Mouse (Mus musculus) MEL (cell line): ENCODE data around the gene Gm15557. TPM values are rescaled to one million over a fixed set of nuclear protein-coding genes. Genes with fewer than 3 reads are reported as not detected.

Experiments
- DNase-seq: peaks from one replicate; pipeline ENCODE4 v3.0.0; 2011; ENCODE audit warnings: low read depth, low spot score
- H3K27ac ChIP-seq: 2 replicates; pipeline ENCODE4 v1.5.1; 2012; ENCODE audit warnings: low read depth, mild to moderate bottlenecking, control low read depth, low read length, moderate library complexity; ENCODE audit not compliant: control insufficient read depth
- H3K27me3 ChIP-seq, 2 experiments: fragments of 150-350 bp in 1 of 2; sonication (generic) in 1 of 2; 2 replicates each; pipeline ENCODE4 v1.6.1; 2012; ENCODE audit warnings: low read length in 2 of 2, mild to moderate bottlenecking in 2 of 2, improper control_type of control experiment in 1 of 2, moderate library complexity in 1 of 2; ENCODE audit not compliant: insufficient read depth in 2 of 2, control insufficient read depth in 1 of 2
- H3K36me3 ChIP-seq, 2 experiments: 2 replicates each; pipeline ENCODE4 v1.6.1; 2012 to 2014; ENCODE audit warnings: low read length in 2 of 2, improper control_type of control experiment in 1 of 2, inconsistent platforms in 1 of 2, mild to moderate bottlenecking in 1 of 2; ENCODE audit not compliant: insufficient read depth in 2 of 2, control insufficient read depth in 1 of 2
- H3K4me1 ChIP-seq, 2 experiments: fragments of 150-350 bp in 1 of 2; sonication (generic) in 1 of 2; 2 replicates each; pipeline ENCODE4 v1.6.1; 2012; ENCODE audit warnings: low read length in 2 of 2, improper control_type of control experiment in 1 of 2, mild to moderate bottlenecking in 1 of 2; ENCODE audit not compliant: insufficient read depth in 2 of 2, control insufficient read depth in 1 of 2
- H3K4me3 ChIP-seq, 2 experiments: fragments of 150-350 bp in 1 of 2; sonication (generic) in 1 of 2; 2 replicates each; pipeline ENCODE4 v1.5.1; 2012; ENCODE audit warnings: low read depth in 2 of 2, low read length in 2 of 2, mild to moderate bottlenecking in 2 of 2, moderate library complexity in 2 of 2, control low read depth in 1 of 2, improper control_type of control experiment in 1 of 2; ENCODE audit not compliant: control insufficient read depth in 1 of 2, insufficient read depth in 1 of 2
- H3K79me2 ChIP-seq: 2 replicates; pipeline ENCODE4 v1.6.1; 2012; ENCODE audit warnings: mild to moderate bottlenecking, low read length, moderate library complexity; ENCODE audit not compliant: control insufficient read depth, poor library complexity, insufficient read depth
- H3K9ac ChIP-seq: 2 replicates; pipeline ENCODE4 v1.6.1; 2012; ENCODE audit warnings: low read depth, mild to moderate bottlenecking, control low read depth, low read length, moderate library complexity; ENCODE audit not compliant: control insufficient read depth, poor library complexity, severe bottlenecking
- H3K9me3 ChIP-seq: fragments of 150-350 bp; sonication (generic); replicated peaks from 2 replicates; pipeline ENCODE4 v1.6.1; 2012; ENCODE audit warnings: mild to moderate bottlenecking, low read length, improper control_type of control experiment, moderate library complexity; ENCODE audit not compliant: insufficient read depth
- BHLHE40 ChIP-seq: IDR thresholded peaks from 2 replicates; pipeline ENCODE4 v1.6.1; 2012; ENCODE audit warnings: low read depth, mild to moderate bottlenecking, inconsistent platforms, low read length, improper control_type of control experiment, borderline replicate concordance
- CHD1 ChIP-seq: IDR thresholded peaks from 2 replicates; pipeline ENCODE4 v1.6.1; 2012; ENCODE audit warnings: low read depth, mild to moderate bottlenecking, inconsistent platforms, low read length, improper control_type of control experiment
- CHD2 ChIP-seq: IDR thresholded peaks from 2 replicates; pipeline ENCODE4 v1.6.1; 2011; ENCODE audit warnings: low read length, improper control_type of control experiment
- E2F4 ChIP-seq: IDR thresholded peaks from 2 replicates; pipeline ENCODE4 v1.6.1; 2011; ENCODE audit warnings: low read depth, low read length, improper control_type of control experiment, borderline replicate concordance
- ELF1 ChIP-seq: IDR thresholded peaks from 2 replicates; pipeline ENCODE4 v1.6.1; 2014; ENCODE audit warnings: low read depth, mild to moderate bottlenecking, inconsistent platforms, low read length, improper control_type of control experiment, moderate library complexity
- EP300 ChIP-seq, 2 experiments: IDR thresholded peaks; 2 replicates each; pipeline ENCODE4 v1.6.1; 2011; ENCODE audit warnings: improper control_type of control experiment in 2 of 2, low read length in 2 of 2, low read depth in 1 of 2, mild to moderate bottlenecking in 1 of 2
- ETS1 ChIP-seq: IDR thresholded peaks from 2 replicates; pipeline ENCODE4 v1.6.1; 2012; ENCODE audit warnings: low read depth, mild to moderate bottlenecking, inconsistent platforms, low read length, improper control_type of control experiment, moderate library complexity
- GATA1 ChIP-seq: IDR thresholded peaks from 2 replicates; pipeline ENCODE4 v1.6.1; 2011; ENCODE audit warnings: low read depth, low read length, improper control_type of control experiment
- HCFC1 ChIP-seq: IDR thresholded peaks from 2 replicates; pipeline ENCODE4 v1.6.1; 2012; ENCODE audit warnings: low read depth, mild to moderate bottlenecking, inconsistent platforms, low read length, improper control_type of control experiment, moderate library complexity
- JUND ChIP-seq: IDR thresholded peaks from 2 replicates; pipeline ENCODE4 v1.6.1; 2011; ENCODE audit warnings: low read depth, mild to moderate bottlenecking, improper control_type of control experiment, low read length
- KAT2A ChIP-seq: conservative IDR thresholded peaks from 2 replicates; pipeline ENCODE4 v1.6.1; 2012; ENCODE audit warnings: low read depth, low read length, improper control_type of control experiment, inconsistent platforms
- MAFK ChIP-seq: IDR thresholded peaks from 2 replicates; pipeline ENCODE4 v1.6.1; 2011; ENCODE audit warnings: low read depth, mild to moderate bottlenecking, low read length, improper control_type of control experiment, borderline replicate concordance
- MAX ChIP-seq: IDR thresholded peaks from 2 replicates; pipeline ENCODE4 v1.6.1; 2011; ENCODE audit warnings: low read length, improper control_type of control experiment
- MAZ ChIP-seq: IDR thresholded peaks from 2 replicates; pipeline ENCODE4 v1.6.1; 2012; ENCODE audit warnings: low read depth, mild to moderate bottlenecking, inconsistent platforms, low read length, improper control_type of control experiment
- MEF2A ChIP-seq: IDR thresholded peaks from 2 replicates; pipeline ENCODE4 v1.6.1; 2014; ENCODE audit warnings: low read depth, mild to moderate bottlenecking, inconsistent platforms, low read length, improper control_type of control experiment; ENCODE audit not compliant: poor library complexity, insufficient replicate concordance, severe bottlenecking; ENCODE audit errors: extremely low read depth
- MYB ChIP-seq: IDR thresholded peaks from 2 replicates; pipeline ENCODE4 v1.6.1; 2011; ENCODE audit warnings: mild to moderate bottlenecking, low read depth, low read length, improper control_type of control experiment
- MYC ChIP-seq: IDR thresholded peaks from 2 replicates; pipeline ENCODE4 v1.6.1; 2011; ENCODE audit warnings: low read depth, mild to moderate bottlenecking, low read length, improper control_type of control experiment, moderate library complexity
- NELFE ChIP-seq: IDR thresholded peaks from 2 replicates; pipeline ENCODE4 v1.6.1; 2011; ENCODE audit warnings: low read depth, low read length, improper control_type of control experiment
- POLR2AphosphoS2 ChIP-seq: IDR thresholded peaks from 2 replicates; pipeline ENCODE4 v1.6.1; 2011; ENCODE audit warnings: low read length, improper control_type of control experiment
- POLR2AphosphoS5 ChIP-seq: IDR thresholded peaks from 2 replicates; pipeline ENCODE4 v1.6.1; 2012; ENCODE audit warnings: low read depth, borderline replicate concordance, mild to moderate bottlenecking, inconsistent platforms, low read length, moderate library complexity, mixed read lengths
- RAD21 ChIP-seq: IDR thresholded peaks from 2 replicates; pipeline ENCODE4 v1.6.1; 2011; ENCODE audit warnings: mild to moderate bottlenecking, low read depth, low read length, improper control_type of control experiment
- RCOR1 ChIP-seq: IDR thresholded peaks from 2 replicates; pipeline ENCODE4 v1.6.1; 2012; ENCODE audit warnings: low read depth, mild to moderate bottlenecking, inconsistent platforms, low read length, improper control_type of control experiment
- SIN3A ChIP-seq: IDR thresholded peaks from 2 replicates; pipeline ENCODE4 v1.6.1; 2012; ENCODE audit warnings: low read length, improper control_type of control experiment, inconsistent platforms
- SMC3 ChIP-seq: IDR thresholded peaks from 2 replicates; pipeline ENCODE4 v1.6.1; 2011; ENCODE audit warnings: low read depth, low read length, improper control_type of control experiment
- TAL1 ChIP-seq: IDR thresholded peaks from 2 replicates; pipeline ENCODE4 v1.6.1; 2012; ENCODE audit warnings: mild to moderate bottlenecking, inconsistent platforms, low read length, moderate library complexity, mixed read lengths
- TBP ChIP-seq: IDR thresholded peaks from 2 replicates; pipeline ENCODE4 v1.8.0; 2011; ENCODE audit warnings: low read depth, low read length, improper control_type of control experiment
- TCF12 ChIP-seq: IDR thresholded peaks from 2 replicates; pipeline ENCODE4 v1.6.1; 2014; ENCODE audit warnings: low read depth, mild to moderate bottlenecking, inconsistent platforms, low read length, improper control_type of control experiment, moderate library complexity
- UBTF ChIP-seq: IDR thresholded peaks from 2 replicates; pipeline ENCODE4 v1.6.1; 2012; ENCODE audit warnings: low read depth, mild to moderate bottlenecking, inconsistent platforms, low read length, improper control_type of control experiment, moderate library complexity, borderline replicate concordance; ENCODE audit not compliant: insufficient read depth
- USF1 ChIP-seq: IDR thresholded peaks from 2 replicates; pipeline ENCODE4 v1.6.1; 2014; ENCODE audit warnings: low read depth, mild to moderate bottlenecking, inconsistent platforms, low read length, improper control_type of control experiment, moderate library complexity
- USF2 ChIP-seq, 2 experiments: IDR thresholded peaks; 2 replicates each; pipeline ENCODE4 v1.6.1; 2011 to 2012; ENCODE audit warnings: improper control_type of control experiment in 2 of 2, low read length in 2 of 2, borderline replicate concordance in 1 of 2, inconsistent platforms in 1 of 2, low read depth in 1 of 2, mild to moderate bottlenecking in 1 of 2; ENCODE audit not compliant: insufficient read depth in 1 of 2
- ZC3H11A ChIP-seq: IDR thresholded peaks from 2 replicates; pipeline ENCODE4 v1.6.1; 2012; ENCODE audit warnings: low read depth, mild to moderate bottlenecking, inconsistent platforms, low read length, improper control_type of control experiment
- ZNF384 ChIP-seq: IDR thresholded peaks from 2 replicates; pipeline ENCODE4 v1.6.1; 2012; ENCODE audit warnings: low read depth, mild to moderate bottlenecking, inconsistent platforms, low read length, improper control_type of control experiment
- polyA plus RNA-seq, 2 experiments: library from polyadenylated mRNA; stranded (reverse) in 1 of 2; unstranded in 1 of 2; fragments of >175 nt in 1 of 2; fragments of >200 nt in 1 of 2; gene quantifications; 2 replicates each; pipeline versions ENCODE4 v1.2.1 to v1.2.4; 2012; ENCODE audit warnings: low replicate concordance in 2 of 2, low read depth in 1 of 2; ENCODE audit not compliant: insufficient read length in 2 of 2, insufficient read depth in 1 of 2, missing spikeins in 1 of 2
- total RNA-seq: library from RNA; depleted of rRNA; stranded (reverse); fragments of 300-350 nt; gene quantifications from 2 replicates; pipeline ENCODE4 v1.2.3, GENCODE M21; 2012

Gene Gm15557
- total and polyA plus RNA-seq, 3 experiments, result not detected

- H3K9me3 ChIP-seq, result no peaks in the 10 kb centered on the region
- TF ChIP-seq UBTF, result no peak
- TF ChIP-seq CHD1, result no peak
- TF ChIP-seq CHD2, result no peak
- no peak for TF ChIP-seq EP300 (IDR thresholded peaks at IDR 0.05; ENCODE audit: low read depth in 1 of 2, low read length in 2 of 2)
- no peak for TF ChIP-seq E2F4
- no peak for TF ChIP-seq RCOR1
- TF ChIP-seq ELF1, result no peak
- no peak for TF ChIP-seq POLR2AphosphoS2
- no peak for TF ChIP-seq ZC3H11A
- TF ChIP-seq USF1, result no peak
- no peak for TF ChIP-seq ZNF384
- no peak for TF ChIP-seq MYB
- TF ChIP-seq KAT2A, result no peak
- no peak for TF ChIP-seq TAL1
- TF ChIP-seq MAX, result no peak
- no peak overlapping the region for H3K4me3 ChIP-seq
- peaks cover 0 to 3% of the 10 kb centered on the region in 2 experiments; a peak in 1 of 4 replicates for H3K4me1 ChIP-seq
- peaks cover 5% of the 10 kb centered on the region for H3K79me2 ChIP-seq
- peaks cover 2 to 7% of the 10 kb centered on the region in 2 experiments; a peak in 3 of 4 replicates for H3K36me3 ChIP-seq
- no peak for DNase-seq
- no peak overlapping the region for H3K9ac ChIP-seq
- no peak overlapping the region for H3K27ac ChIP-seq
- H3K27me3 ChIP-seq, result no peaks in the 10 kb centered on the region
Observed at GRCm38 (mm10) chr2:155961862-155962261, 21.3 kb downstream of the Gm15557 start.

- Histone ChIP-seq H3K27me3 (no peaks in the 10 kb centered on the region), H3K27ac (no peak overlapping the region), H3K79me2 (peaks cover 3% of the 10 kb centered on the region; the same call in 1 of the 2 replicates), H3K4me1 (no peaks in the 10 kb centered on the region), H3K36me3 (peaks cover 0 to 4% of the 10 kb centered on the region in 2 experiments; a peak in 1 of 4 replicates), H3K4me3 (no peak overlapping the region), H3K9ac (no peak overlapping the region), H3K9me3 (no peaks in the 10 kb centered on the region)
- DNase-seq, result peak; percentile 51
- no peak for TF ChIP-seq TCF12
- no peak for TF ChIP-seq MYC
- TF ChIP-seq JUND, result no peak
- TF ChIP-seq MEF2A, result no peak
- TF ChIP-seq KAT2A, result no peak
- peak; percentile 70 for TF ChIP-seq RAD21
- no peak for TF ChIP-seq MAZ
- peak; percentile 41; the same call in 1 of the 2 replicates for TF ChIP-seq ZC3H11A
- no peak for TF ChIP-seq EP300 (IDR thresholded peaks at IDR 0.05; ENCODE audit: low read depth in 1 of 2, low read length in 2 of 2)
- no peak for TF ChIP-seq HCFC1
- no peak for TF ChIP-seq USF2 (IDR thresholded peaks at IDR 0.05; ENCODE audit: borderline replicate concordance in 1 of 2, insufficient read depth in 1 of 2, low read depth in 1 of 2, low read length in 2 of 2)
- TF ChIP-seq RCOR1, result no peak
- TF ChIP-seq POLR2AphosphoS5, result no peak
- no peak for TF ChIP-seq ZNF384
- TF ChIP-seq CHD2, result no peak
- TF ChIP-seq SMC3, result peak; percentile 62
- no peak for TF ChIP-seq BHLHE40
- no peak for TF ChIP-seq SIN3A
- no peak for TF ChIP-seq GATA1
- no peak for TF ChIP-seq TBP
- TF ChIP-seq TAL1, result no peak
- TF ChIP-seq MAFK, result no peak
- TF ChIP-seq NELFE, result no peak
- no peak for TF ChIP-seq CHD1
- no peak for TF ChIP-seq ETS1
- no peak for TF ChIP-seq E2F4
Observed at GRCm38 (mm10) chr2:155962991-155963390, 22.5 kb downstream of the Gm15557 start.
